10 mouse cellular contexts compared by ENCODE assay signal in the genomic region with DNA sequence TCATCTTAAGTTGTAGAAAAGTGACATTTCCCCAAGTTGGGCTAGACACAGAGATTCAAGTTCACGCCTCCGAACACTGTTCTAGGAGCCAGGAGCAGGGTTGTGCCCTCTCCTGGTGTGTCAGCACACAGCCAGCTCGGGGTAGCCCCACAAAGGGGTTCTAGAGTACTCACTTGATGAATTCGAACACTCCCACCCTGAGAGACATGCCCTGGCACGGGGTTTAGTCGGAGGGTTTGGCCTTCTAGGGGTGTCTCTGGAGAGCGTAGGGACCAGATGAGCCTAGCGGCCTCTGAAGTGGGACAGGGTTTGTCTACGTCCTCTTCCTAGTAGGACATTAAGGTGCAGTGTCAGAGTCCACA. TPM values are rescaled to one million over a fixed set of nuclear protein-coding genes. Genes with fewer than 3 reads are reported as not detected.
DNase-seq lines count a peak whose midpoint lies in the region; ATAC-seq lines count a peak whose summit lies in the region.
"Had no signal": no experiment of that assay in that cellular context is flagged by ENCODE, and none has a peak within 500 bp of the region (broad histone marks: within the 10 kb centered on the region; RNA-seq: fewer than 3 reads in every experiment).

No protein-coding gene starts in this region.

- DNase-seq in kidney, postnatal 4 days, result no peak
- DNase-seq in embryonic facial prominence, embryonic 14.5 days (ENCODE audit: low spot score), result no peak
- DNase-seq in embryo, embryonic 10.5 days (ENCODE audit: low spot score), result no peak
- no peak for DNase-seq in MN1 (ENCODE audit: low spot score)
- no peak for DNase-seq in gastrocnemius, postnatal 25 days

- no peaks in the 10 kb centered on the region for H3K27me3 ChIP-seq in kidney, embryonic 16.5 days (ENCODE audit: insufficient read depth, low read length)
- H3K27me3 ChIP-seq in embryonic facial prominence, embryonic 14.5 days (replicated peaks; ENCODE audit: control insufficient read depth, insufficient read depth, low read length), result no peaks in the 10 kb centered on the region
- H3K27me3 ChIP-seq in hindbrain, embryonic 15.5 days, result no peaks in the 10 kb centered on the region
- H3K27me3 ChIP-seq in midbrain, embryonic 15.5 days (replicated peaks), result no peaks in the 10 kb centered on the region

- no peak overlapping the region for H3K4me2 ChIP-seq in kidney, embryonic 16.5 days (replicated peaks; ENCODE audit: low read depth, low read length)
- H3K4me2 ChIP-seq in embryonic facial prominence, embryonic 14.5 days (ENCODE audit: low read depth, low read length), result no peak overlapping the region
- H3K4me2 ChIP-seq in hindbrain, embryonic 15.5 days, result no peak overlapping the region
- H3K4me2 ChIP-seq in midbrain, embryonic 15.5 days, result no peak overlapping the region

- H3K4me3 ChIP-seq in kidney, embryonic 16.5 days (ENCODE audit: low read length), result no peak overlapping the region
- H3K4me3 ChIP-seq in embryonic facial prominence, embryonic 14.5 days (ENCODE audit: low read depth, low read length), result no peak overlapping the region
- no peak overlapping the region for H3K4me3 ChIP-seq in hindbrain, embryonic 15.5 days
- no peak overlapping the region for H3K4me3 ChIP-seq in midbrain, embryonic 15.5 days
- H3K4me3 ChIP-seq: left cerebral cortex, adult 2 months; myocyte had no signal

- 85% methylated on average over 9 of the region's 9 CpGs for WGBS in kidney, embryonic 16.5 days
- WGBS in embryonic facial prominence, embryonic 14.5 days, result 75% methylated on average over 9 of the region's 9 CpGs
- WGBS in hindbrain, embryonic 15.5 days, result 70% methylated on average over 9 of the region's 9 CpGs
- WGBS in midbrain, embryonic 15.5 days, result 70% methylated on average over 9 of the region's 9 CpGs

- 0 out of 2 replicates have a peak, but pooled peaks cover 4% of the 10 kb centered on the region for H3K4me1 ChIP-seq in kidney, embryonic 16.5 days (ENCODE audit: insufficient read depth, low read length)
- no peaks in the 10 kb centered on the region for H3K4me1 ChIP-seq in embryonic facial prominence, embryonic 14.5 days (ENCODE audit: control insufficient read depth, insufficient read depth, low read length)
- 0 out of 2 replicates have a peak, but pooled peaks cover 2% of the 10 kb centered on the region for H3K4me1 ChIP-seq in hindbrain, embryonic 15.5 days (replicated peaks)
- no peaks in the 10 kb centered on the region for H3K4me1 ChIP-seq in midbrain, embryonic 15.5 days

- ATAC-seq in kidney, embryonic 16.5 days (ENCODE audit: low FRiP score, low TSS enrichment), result peak; percentile 67
- 0 out of 2 replicates have a peak, but pooled peaks have one; percentile 38 for ATAC-seq in embryonic facial prominence, embryonic 14.5 days (ENCODE audit: low read depth)
- ATAC-seq in hindbrain, embryonic 15.5 days (ENCODE audit: low FRiP score, low read depth), result no peak; the same call in 1 of the 2 replicates
- peak; percentile 65; the same call in 1 of the 2 replicates for ATAC-seq in midbrain, embryonic 15.5 days (replicated peaks)

- H3K9me3 ChIP-seq in kidney, embryonic 16.5 days (ENCODE audit: low read length), result no peaks in the 10 kb centered on the region
- no peaks in the 10 kb centered on the region for H3K9me3 ChIP-seq in embryonic facial prominence, embryonic 14.5 days (ENCODE audit: control insufficient read depth, low read length)
- no peaks in the 10 kb centered on the region for H3K9me3 ChIP-seq in hindbrain, embryonic 15.5 days
- H3K9me3 ChIP-seq in midbrain, embryonic 15.5 days, result no peaks in the 10 kb centered on the region

- H3K9ac ChIP-seq in kidney, embryonic 16.5 days (replicated peaks; ENCODE audit: low read length), result no peak overlapping the region
- H3K9ac ChIP-seq in embryonic facial prominence, embryonic 14.5 days (ENCODE audit: low read depth, low read length), result no peak overlapping the region
- H3K9ac ChIP-seq in hindbrain, embryonic 15.5 days, result no peak overlapping the region
- 0 out of 2 replicates have a peak overlapping the region, but pooled peaks have one; percentile 4 for H3K9ac ChIP-seq in midbrain, embryonic 15.5 days

- H3K27ac ChIP-seq in kidney, embryonic 16.5 days (ENCODE audit: low read length), result no peak overlapping the region
- H3K27ac ChIP-seq in embryonic facial prominence, embryonic 14.5 days (replicated peaks; ENCODE audit: low read depth, low read length), result no peak overlapping the region
- H3K27ac ChIP-seq in hindbrain, embryonic 15.5 days (replicated peaks), result peak overlapping the region; percentile 69; the same call in 1 of the 2 replicates
- peak overlapping the region; percentile 58 for H3K27ac ChIP-seq in midbrain, embryonic 15.5 days
- H3K27ac ChIP-seq: left cerebral cortex, adult 2 months had no signal

- H3K36me3 ChIP-seq in kidney, embryonic 16.5 days (ENCODE audit: insufficient read depth, low read length), result peaks cover 19% of the 10 kb centered on the region
- peaks cover 45% of the 10 kb centered on the region for H3K36me3 ChIP-seq in embryonic facial prominence, embryonic 14.5 days (ENCODE audit: control insufficient read depth, insufficient read depth, low read length)
- H3K36me3 ChIP-seq in hindbrain, embryonic 15.5 days, result peaks cover 8% of the 10 kb centered on the region; the same call in 1 of the 2 replicates
- peaks cover 8% of the 10 kb centered on the region; the same call in 1 of the 2 replicates for H3K36me3 ChIP-seq in midbrain, embryonic 15.5 days (replicated peaks)

RNA-seq across cellular contexts. Expression of gene Tmem242, which starts 10.3 kb away (rescaled TPM):
- polyA plus RNA-seq in kidney, embryonic 16.5 days (2015; fragmentation: Nextera tagmentation; extraction: Ambion mirVana), result 140 and 141 TPM in 2 replicates
- polyA plus RNA-seq in embryonic facial prominence, embryonic 14.5 days (2014; fragmentation: Nextera tagmentation; extraction: Ambion mirVana), result 116 and 122 TPM in 2 replicates
- 106 and 111 TPM in 2 replicates for polyA plus RNA-seq in hindbrain, embryonic 15.5 days (2015; fragmentation: Nextera tagmentation; extraction: Ambion mirVana)
- polyA plus RNA-seq in midbrain, embryonic 15.5 days (2015; fragmentation: Nextera tagmentation; extraction: Ambion mirVana), result 93.6 and 96.3 TPM in 2 replicates
- total RNA-seq in gastrocnemius, postnatal 25 days (2021), result 100 to 1,000 TPM; 139 to 141 TPM

RNA-seq across cellular contexts. Expression of gene Ldhal6b, which starts 11.2 kb away (rescaled TPM):
- not detected in 2 replicates for polyA plus RNA-seq in kidney, embryonic 16.5 days (2015; fragmentation: Nextera tagmentation; extraction: Ambion mirVana)
- 0.15 TPM in 1 of 2 replicates, not detected in the other for polyA plus RNA-seq in embryonic facial prominence, embryonic 14.5 days (2014; fragmentation: Nextera tagmentation; extraction: Ambion mirVana)
- not detected in 2 replicates for polyA plus RNA-seq in hindbrain, embryonic 15.5 days (2015; fragmentation: Nextera tagmentation; extraction: Ambion mirVana)
- polyA plus RNA-seq in midbrain, embryonic 15.5 days (2015; fragmentation: Nextera tagmentation; extraction: Ambion mirVana), result not detected in 2 replicates
- total RNA-seq in gastrocnemius, postnatal 25 days (2021), result under 1 TPM in 1 of 2 experiments, not detected in 1; 0.48 TPM

Comparison
In these comparisons a context has a peak if more than half of its experiments do, and no peak if none do; other contexts are left out.
1. H3K27ac ChIP-seq: peak in hindbrain, embryonic 15.5 days (single experiment) and midbrain, embryonic 15.5 days (single experiment); none in kidney, embryonic 16.5 days (single experiment) and embryonic facial prominence, embryonic 14.5 days (single experiment).